Mouse (Mus musculus): Measurements from ENCODE around the gene Ap3b1. TPM values are rescaled to one million over a fixed set of nuclear protein-coding genes. Genes with fewer than 3 reads are reported as not detected.
"Not testable (repeated sequence)": the region's sequence is repeated elsewhere in the genome, so short reads cannot be mapped to it uniquely, and the experiment has no call there.

Ap3b1 gene
- polyA plus RNA-seq, 1 experiment from 2014 or later = 46.7 TPM

GRCm38 (mm10) chr13:94358101-94358400 lies 709 bp upstream of the Ap3b1 start:
- ATAC-seq (replicated peaks; ENCODE audit: low FRiP score) = no peak; the same call in 1 of the 2 replicates
- Histone ChIP-seq H3K4me1 (peaks cover 14% of the 10 kb centered on the region), H3K27ac (peak overlapping the region; percentile 94), H3K27me3 (no peaks in the 10 kb centered on the region), H3K36me3 (0 out of 2 replicates have a peak, but pooled peaks cover 7% of the 10 kb centered on the region), H3K4me3 (replicated peaks) (peak overlapping the region; percentile 86), H3K9me3 (replicated peaks) (no peaks in the 10 kb centered on the region), H3K4me2 (peak overlapping the region; percentile 85), H3K9ac (peak overlapping the region; percentile 86)
- under 1% methylated on average over 9 of the region's 9 CpGs for WGBS

GRCm38 (mm10) chr13:94359282-94359920 lies 641 bp downstream of the Ap3b1 start:
- no peak; the same call in 1 of the 2 replicates for ATAC-seq (replicated peaks; ENCODE audit: low FRiP score)
- WGBS = 18% methylated on average over 25 of the region's 25 CpGs

GRCm38 (mm10) chr13:94361013-94361580 lies 2.3 kb downstream of the Ap3b1 start:
- H3K27ac ChIP-seq; H3K9me3 ChIP-seq (replicated peaks); ATAC-seq (replicated peaks; ENCODE audit: low FRiP score); H3K36me3 ChIP-seq; H3K4me3 ChIP-seq (replicated peaks); H3K9ac ChIP-seq; H3K27me3 ChIP-seq; H3K4me2 ChIP-seq: not testable (repeated sequence)
- H3K4me1 ChIP-seq = peaks cover 28% of the 10 kb centered on the region
- WGBS = 89% methylated on average over 10 of the region's 10 CpGs

More at GRCm38 (mm10) chr13:94359282-94359920, 641 bp downstream of the Ap3b1 start:
- H3K4me1 ChIP-seq = peaks cover 14% of the 10 kb centered on the region
- peak overlapping the region; percentile 85 for H3K4me2 ChIP-seq
- no peaks in the 10 kb centered on the region for H3K9me3 ChIP-seq (replicated peaks)
- H3K9ac ChIP-seq = peak overlapping the region; percentile 86
- H3K27me3 ChIP-seq = no peaks in the 10 kb centered on the region
- peak overlapping the region; percentile 86 for H3K4me3 ChIP-seq (replicated peaks)
- H3K36me3 ChIP-seq = 0 out of 2 replicates have a peak, but pooled peaks cover 7% of the 10 kb centered on the region
- H3K27ac ChIP-seq = peak overlapping the region; percentile 94

- Histone ChIP-seq H3K27me3 (no peaks in the 10 kb centered on the region), H3K4me3 (replicated peaks) (no peak overlapping the region), H3K4me1 (peaks cover 21% of the 10 kb centered on the region), H3K4me2 (no peak overlapping the region), H3K36me3 (0 out of 2 replicates have a peak, but pooled peaks cover 7% of the 10 kb centered on the region), H3K9me3 (replicated peaks) (no peaks in the 10 kb centered on the region), H3K27ac (no peak overlapping the region), H3K9ac (no peak overlapping the region)
- no peak for ATAC-seq (replicated peaks; ENCODE audit: low FRiP score)
- WGBS = 84% methylated on average over 2 of the region's 2 CpGs
Observed at GRCm38 (mm10) chr13:94364336-94364735, 5.6 kb downstream of the Ap3b1 start.

- H3K9me3 ChIP-seq (replicated peaks) = no peaks in the 10 kb centered on the region
- 50% methylated on average over 13 of the region's 13 CpGs for WGBS
- no peak for ATAC-seq (replicated peaks; ENCODE audit: low FRiP score)
- H3K4me3 ChIP-seq (replicated peaks) = no peak overlapping the region
- peaks cover 14% of the 10 kb centered on the region for H3K4me1 ChIP-seq
- 0 out of 2 replicates have a peak overlapping the region, but pooled peaks have one; percentile 5 for H3K27ac ChIP-seq
- no peaks in the 10 kb centered on the region for H3K27me3 ChIP-seq
- no peak overlapping the region for H3K9ac ChIP-seq
- peaks cover 12% of the 10 kb centered on the region; the same call in 1 of the 2 replicates for H3K36me3 ChIP-seq
- no peak overlapping the region for H3K4me2 ChIP-seq
Observed at GRCm38 (mm10) chr13:94365108-94365907, 6.5 kb downstream of the Ap3b1 start.

- H3K9me3 ChIP-seq (replicated peaks) = no peaks in the 10 kb centered on the region
Observed at GRCm38 (mm10) chr13:94367869-94368268, 9.1 kb downstream of the Ap3b1 start.

GRCm38 (mm10) chr13:94370521-94370920 lies 11.8 kb downstream of the Ap3b1 start:
- WGBS = 91% methylated on average over 10 of the region's 10 CpGs
- Histone ChIP-seq H3K9me3 (replicated peaks) (no peaks in the 10 kb centered on the region), H3K9ac (no peak overlapping the region), H3K4me3 (replicated peaks) (no peak overlapping the region), H3K36me3 (peaks cover 10% of the 10 kb centered on the region; the same call in 1 of the 2 replicates), H3K4me1 (peaks cover 3% of the 10 kb centered on the region; the same call in 1 of the 2 replicates), H3K4me2 (no peak overlapping the region), H3K27ac (no peak overlapping the region), H3K27me3 (no peaks in the 10 kb centered on the region)
- no peak for ATAC-seq (replicated peaks; ENCODE audit: low FRiP score)

More at GRCm38 (mm10) chr13:94367869-94368268, 9.1 kb downstream of the Ap3b1 start:
- Histone ChIP-seq H3K4me2 (no peak overlapping the region), H3K4me1 (peaks cover 14% of the 10 kb centered on the region), H3K27ac (no peak overlapping the region), H3K27me3 (no peaks in the 10 kb centered on the region), H3K9ac (no peak overlapping the region), H3K4me3 (replicated peaks) (no peak overlapping the region), H3K36me3 (peaks cover 7% of the 10 kb centered on the region; the same call in 1 of the 2 replicates)
- 94% methylated on average over 2 of the region's 2 CpGs for WGBS
- ATAC-seq (replicated peaks; ENCODE audit: low FRiP score) = no peak

GRCm38 (mm10) chr13:94372066-94372465 lies 13.3 kb downstream of the Ap3b1 start:
- no peak overlapping the region for H3K27ac ChIP-seq
- no peaks in the 10 kb centered on the region for H3K9me3 ChIP-seq (replicated peaks)
- no peak overlapping the region for H3K4me2 ChIP-seq
- no peaks in the 10 kb centered on the region for H3K4me1 ChIP-seq
- WGBS = 73% methylated on average over 7 of the region's 7 CpGs
- ATAC-seq (replicated peaks; ENCODE audit: low FRiP score) = no peak
- H3K27me3 ChIP-seq = no peaks in the 10 kb centered on the region
- no peak overlapping the region for H3K4me3 ChIP-seq (replicated peaks)
- no peak overlapping the region for H3K9ac ChIP-seq
- H3K36me3 ChIP-seq = peaks cover 10% of the 10 kb centered on the region; the same call in 1 of the 2 replicates

GRCm38 (mm10) chr13:94374131-94374530 lies 15.4 kb downstream of the Ap3b1 start:
- Histone ChIP-seq H3K4me3 (replicated peaks) (no peak overlapping the region), H3K9me3 (replicated peaks) (no peaks in the 10 kb centered on the region), H3K4me2 (no peak overlapping the region), H3K27me3 (no peaks in the 10 kb centered on the region), H3K36me3 (peaks cover 10% of the 10 kb centered on the region; the same call in 1 of the 2 replicates), H3K4me1 (peaks cover 3% of the 10 kb centered on the region; the same call in 1 of the 2 replicates), H3K27ac (no peak overlapping the region), H3K9ac (no peak overlapping the region)
- no peak for ATAC-seq (replicated peaks; ENCODE audit: low FRiP score)
- 90% methylated on average over 3 of the region's 3 CpGs for WGBS

- peaks cover 3% of the 10 kb centered on the region; the same call in 1 of the 2 replicates for H3K4me1 ChIP-seq
- H3K4me3 ChIP-seq (replicated peaks) = no peak overlapping the region
- H3K36me3 ChIP-seq = peaks cover 4% of the 10 kb centered on the region; the same call in 1 of the 2 replicates
- ATAC-seq (replicated peaks; ENCODE audit: low FRiP score) = no peak
- H3K4me2 ChIP-seq = no peak overlapping the region
- H3K9me3 ChIP-seq (replicated peaks) = no peaks in the 10 kb centered on the region
- H3K9ac ChIP-seq = no peak overlapping the region
- H3K27me3 ChIP-seq = no peaks in the 10 kb centered on the region
- 90% methylated on average over 7 of the region's 7 CpGs for WGBS
- H3K27ac ChIP-seq = no peak overlapping the region
Observed at GRCm38 (mm10) chr13:94375526-94376390, 17.0 kb downstream of the Ap3b1 start.

- Histone ChIP-seq H3K4me3 (replicated peaks) (no peak overlapping the region), H3K36me3 (peaks cover 4% of the 10 kb centered on the region; the same call in 1 of the 2 replicates), H3K4me1 (peaks cover 6% of the 10 kb centered on the region; the same call in 1 of the 2 replicates), H3K27ac (no peak overlapping the region), H3K4me2 (no peak overlapping the region), H3K9ac (no peak overlapping the region), H3K9me3 (replicated peaks) (no peaks in the 10 kb centered on the region), H3K27me3 (no peaks in the 10 kb centered on the region)
- ATAC-seq (replicated peaks; ENCODE audit: low FRiP score) = no peak
- WGBS = 88% methylated on average over 4 of the region's 4 CpGs
Observed at GRCm38 (mm10) chr13:94379006-94379405, 20.2 kb downstream of the Ap3b1 start.
